Mouse (Mus musculus) lung, postnatal 0 days (tissue): ENCODE results near the gene Safb2. TPM values are rescaled to one million over a fixed set of nuclear protein-coding genes. Genes with fewer than 3 reads are reported as not detected.

Experiments used
- ATAC-seq: fragments of 200-750 bp; cut with Nextera tagmentation; 2 replicates; pipeline ENCODE4 v1.8.0; 2017; ENCODE audit warnings: moderate library complexity
- DNase-seq: peaks from one replicate; pipeline ENCODE4 v3.0.0-alpha.2; 2016; ENCODE audit warnings: low spot score
- H3K27ac ChIP-seq: fragments of 300-500 bp; sonication (generic); 2 replicates; pipeline ENCODE4 v1.5.1; 2014; ENCODE audit warnings: antibody characterized with exemption, mild to moderate bottlenecking, low read length, mixed read lengths
- H3K27me3 ChIP-seq: fragments of 300-500 bp; sonication (generic); replicated peaks from 2 replicates; pipeline ENCODE4 v1.6.1; 2014; ENCODE audit warnings: low read length, mixed read lengths; ENCODE audit not compliant: insufficient read depth
- H3K36me3 ChIP-seq: fragments of 300-500 bp; sonication (generic); 2 replicates; pipeline ENCODE4 v1.6.1; 2014; ENCODE audit warnings: low read length, mixed read lengths; ENCODE audit not compliant: insufficient read depth
- H3K4me1 ChIP-seq: fragments of 300-500 bp; sonication (generic); 2 replicates; pipeline ENCODE4 v1.6.1; 2014; ENCODE audit warnings: antibody characterized with exemption, low read depth, low read length, mixed read lengths; ENCODE audit not compliant: insufficient read depth
- H3K4me2 ChIP-seq: fragments of 300-500 bp; sonication (generic); replicated peaks from 2 replicates; pipeline ENCODE4 v1.6.1; 2014; ENCODE audit warnings: low read depth, mild to moderate bottlenecking, low read length, moderate library complexity, mixed read lengths
- H3K4me3 ChIP-seq: fragments of 300-500 bp; sonication (generic); 2 replicates; pipeline ENCODE4 v1.5.1; 2014; ENCODE audit warnings: low read depth, low read length
- H3K9ac ChIP-seq: fragments of 300-500 bp; sonication (generic); replicated peaks from 2 replicates; pipeline ENCODE4 v1.6.1; 2014; ENCODE audit warnings: low read depth, mild to moderate bottlenecking
- H3K9me3 ChIP-seq: fragments of 300-500 bp; sonication (generic); 2 replicates; pipeline ENCODE4 v1.6.1; 2016; ENCODE audit warnings: low read length, mixed read lengths
- CTCF ChIP-seq: IDR thresholded peaks from 2 replicates; pipeline ENCODE4 v1.5.1; 2016; ENCODE audit warnings: antibody characterized with exemption, mild to moderate bottlenecking
- EP300 ChIP-seq: IDR thresholded peaks from 2 replicates; pipeline ENCODE4 v1.6.1; 2016; ENCODE audit warnings: antibody characterized with exemption, mild to moderate bottlenecking, control low read depth
- WGBS: fragments of 180-500 bp; shearing (Covaris S2); extraction: QIAGEN DNeasy Blood & Tissue Kit; methylation state at CpG from one replicate; pipeline ENCODE4 v1.1.7; 2014; 5-methylcytosine and 5-hydroxymethylcytosine counted together
- polyA plus RNA-seq: library from polyadenylated mRNA; unstranded; fragments of >200 nt; fragmentation: Nextera tagmentation; extraction: Ambion mirVana; gene quantifications from 2 replicates; pipeline ENCODE4 v1.2.1, GENCODE M21; 2015

The Safb2 gene
- polyA plus RNA-seq, 1 experiment from 2014 or later, result 36.8 TPM

GRCm38 (mm10) chr17:56626754-56627470, 42.5 kb upstream of the Safb2 start, which contains the start of gene Lonp1:
Gene Lonp1, minus strand, starts transcription at chr17:56626887.
- DNase-seq, result peak; percentile 99
- Histone ChIP-seq H3K4me2 (peak within 1 kb of the TSS; percentile 95), H3K9me3 (no peaks in the 10 kb centered on the region), H3K36me3 (0 out of 2 replicates have a peak, but pooled peaks cover 7% of the 10 kb centered on the region), H3K4me3 (peak within 1 kb of the TSS; percentile 94), H3K4me1 (peaks cover 9% of the 10 kb centered on the region; the same call in 1 of the 2 replicates), H3K27ac (peak within 1 kb of the TSS; percentile 54), H3K9ac (peak within 1 kb of the TSS; percentile 85), H3K27me3 (no peaks in the 10 kb centered on the region)
- WGBS, result under 1% methylated on average over 46 of the region's 51 CpGs
- TF ChIP-seq CTCF (no peak), EP300 (no peak)
- peak; percentile 91 for ATAC-seq

GRCm38 (mm10) chr17:56626260-56626659, 41.9 kb upstream of the Safb2 start:
- Histone ChIP-seq H3K36me3 (0 out of 2 replicates have a peak, but pooled peaks cover 9% of the 10 kb centered on the region), H3K27me3 (no peaks in the 10 kb centered on the region)
- TF ChIP-seq CTCF, result no peak
- no peak for TF ChIP-seq EP300

GRCm38 (mm10) chr17:56625495-56625894, 41.1 kb upstream of the Safb2 start:
- H3K4me1 ChIP-seq, result peaks cover 9% of the 10 kb centered on the region; the same call in 1 of the 2 replicates
- WGBS, result 76% methylated on average over 3 of the region's 3 CpGs
- DNase-seq (no peak), ATAC-seq (no peak)
- H3K4me2 ChIP-seq, result peak overlapping the region; percentile 95; the same call in 1 of the 2 replicates
- no peak overlapping the region for H3K9ac ChIP-seq
- H3K27me3 ChIP-seq, result no peaks in the 10 kb centered on the region
- TF ChIP-seq EP300, result no peak
- no peak for TF ChIP-seq CTCF
- no peak overlapping the region for H3K27ac ChIP-seq
- H3K36me3 ChIP-seq, result peaks cover 13% of the 10 kb centered on the region; the same call in 1 of the 2 replicates
- H3K9me3 ChIP-seq, result no peaks in the 10 kb centered on the region
- peak overlapping the region; percentile 94; the same call in 1 of the 2 replicates for H3K4me3 ChIP-seq

More at GRCm38 (mm10) chr17:56626260-56626659, 41.9 kb upstream of the Safb2 start:
- Histone ChIP-seq H3K4me3 (peak overlapping the region; percentile 94), H3K27ac (peak overlapping the region; percentile 54), H3K4me2 (peak overlapping the region; percentile 95), H3K4me1 (peaks cover 9% of the 10 kb centered on the region; the same call in 1 of the 2 replicates), H3K9me3 (no peaks in the 10 kb centered on the region), H3K9ac (peak overlapping the region; percentile 85)
- DNase-seq (no peak), ATAC-seq (no peak)
- under 1% methylated on average over 29 of the region's 32 CpGs for WGBS

- ATAC-seq (no peak), DNase-seq (no peak)
- no peak overlapping the region for H3K4me2 ChIP-seq
- peaks cover 6% of the 10 kb centered on the region; the same call in 1 of the 2 replicates for H3K4me1 ChIP-seq
- no peak overlapping the region for H3K4me3 ChIP-seq
- 85% methylated on average over 8 of the region's 8 CpGs for WGBS
- H3K36me3 ChIP-seq, result peaks cover 24% of the 10 kb centered on the region; the same call in 1 of the 2 replicates
- TF ChIP-seq CTCF (no peak), EP300 (no peak)
- H3K27ac ChIP-seq, result no peak overlapping the region
- no peaks in the 10 kb centered on the region for H3K9me3 ChIP-seq
- no peaks in the 10 kb centered on the region for H3K27me3 ChIP-seq
- H3K9ac ChIP-seq, result no peak overlapping the region
Observed at GRCm38 (mm10) chr17:56617628-56618027, 33.2 kb upstream of the Safb2 start.

GRCm38 (mm10) chr17:56616725-56617124, 32.3 kb upstream of the Safb2 start:
- 93% methylated on average over 3 of the region's 3 CpGs for WGBS
- H3K4me1 ChIP-seq, result peaks cover 6% of the 10 kb centered on the region; the same call in 1 of the 2 replicates

GRCm38 (mm10) chr17:56615792-56616191, 31.4 kb upstream of the Safb2 start:
- Histone ChIP-seq H3K9me3 (no peaks in the 10 kb centered on the region), H3K4me3 (no peak overlapping the region), H3K36me3 (peaks cover 13% of the 10 kb centered on the region; the same call in 1 of the 2 replicates), H3K4me2 (no peak overlapping the region), H3K27me3 (no peaks in the 10 kb centered on the region), H3K9ac (no peak overlapping the region), H3K4me1 (peaks cover 6% of the 10 kb centered on the region; the same call in 1 of the 2 replicates), H3K27ac (no peak overlapping the region)
- ATAC-seq, result no peak
- DNase-seq, result no peak
- no peak for TF ChIP-seq EP300
- TF ChIP-seq CTCF, result no peak
- WGBS, result 95% methylated on average over 4 of the region's 4 CpGs

More at GRCm38 (mm10) chr17:56616725-56617124, 32.3 kb upstream of the Safb2 start:
- H3K27ac ChIP-seq, result no peak overlapping the region
- no peak for ATAC-seq
- H3K36me3 ChIP-seq, result peaks cover 15% of the 10 kb centered on the region; the same call in 1 of the 2 replicates
- TF ChIP-seq CTCF (no peak), EP300 (no peak)
- H3K27me3 ChIP-seq, result no peaks in the 10 kb centered on the region
- no peak for DNase-seq
- H3K4me3 ChIP-seq, result no peak overlapping the region
- no peaks in the 10 kb centered on the region for H3K9me3 ChIP-seq
- H3K4me2 ChIP-seq, result no peak overlapping the region
- H3K9ac ChIP-seq, result no peak overlapping the region
